In genomic region chr9:108080168-108080567, GRCm38 (mm10) we compare ENCODE assay signal across 9 mouse cellular contexts. TPM values are rescaled to one million over a fixed set of nuclear protein-coding genes. Genes with fewer than 3 reads are reported as not detected.
DNase-seq lines count a peak whose midpoint lies in the region; ATAC-seq and TF ChIP-seq lines count a peak whose summit lies in the region.
"Had no signal": no experiment of that assay in that cellular context is flagged by ENCODE, and none has a peak within 500 bp of the region (broad histone marks: within the 10 kb centered on the region; RNA-seq: fewer than 3 reads in every experiment).

TSS of gene Mst1 (plus strand) at chr9:108080436.

- peaks cover 8% of the 10 kb centered on the region for H3K79me2 ChIP-seq in myocyte (ENCODE audit: control insufficient read depth, insufficient read depth)

- no peak for TF ChIP-seq POLR2A in myocyte (IDR thresholded peaks at IDR 0.05; ENCODE audit: insufficient read length, low read depth)

- H3K27me3 ChIP-seq in kidney, embryonic 16.5 days (ENCODE audit: insufficient read depth, low read length) = peaks cover 26% of the 10 kb centered on the region
- peaks cover 12% of the 10 kb centered on the region; the same call in 1 of the 2 replicates for H3K27me3 ChIP-seq in hindbrain, postnatal 0 days (ENCODE audit: insufficient read depth, low read length)
- H3K27me3 ChIP-seq in myocyte (ENCODE audit: control insufficient read depth, insufficient read depth, insufficient read length) = no peaks in the 10 kb centered on the region

- no peak for ATAC-seq in kidney, embryonic 16.5 days (ENCODE audit: low FRiP score, low TSS enrichment)
- no peak; the same call in 1 of the 2 replicates for ATAC-seq in hindbrain, postnatal 0 days

- H3K27ac ChIP-seq in kidney, embryonic 16.5 days (ENCODE audit: low read length) = no peak within 1 kb of the TSS
- H3K27ac ChIP-seq in hindbrain, postnatal 0 days = peak within 1 kb of the TSS; percentile 45; the same call in 1 of the 2 replicates

- H3K9me3 ChIP-seq in kidney, embryonic 16.5 days (ENCODE audit: low read length) = no peaks in the 10 kb centered on the region
- no peaks in the 10 kb centered on the region for H3K9me3 ChIP-seq in hindbrain, postnatal 0 days (ENCODE audit: low read length)

- peaks cover 6% of the 10 kb centered on the region for H3K36me3 ChIP-seq in kidney, embryonic 16.5 days (ENCODE audit: insufficient read depth, low read length)
- H3K36me3 ChIP-seq in hindbrain, postnatal 0 days (ENCODE audit: insufficient read depth, low read length) = peaks cover 13% of the 10 kb centered on the region; the same call in 1 of the 2 replicates
- H3K36me3 ChIP-seq in myocyte (ENCODE audit: control insufficient read depth, insufficient read depth) = no peaks in the 10 kb centered on the region

- TF ChIP-seq CTCF in hindbrain, postnatal 0 days (IDR thresholded peaks at IDR 0.05; ENCODE audit: low read depth) = no peak

- 82% methylated on average over 5 of the region's 5 CpGs for WGBS in kidney, embryonic 16.5 days
- 77% methylated on average over 5 of the region's 5 CpGs for WGBS in hindbrain, postnatal 0 days

- H3K4me1 ChIP-seq in kidney, embryonic 16.5 days (ENCODE audit: insufficient read depth, low read length) = peaks cover 16% of the 10 kb centered on the region
- peaks cover 18% of the 10 kb centered on the region for H3K4me1 ChIP-seq in hindbrain, postnatal 0 days (ENCODE audit: insufficient read depth, low read length)

- H3K4me3 ChIP-seq in kidney, embryonic 16.5 days (ENCODE audit: low read length) = peak within 1 kb of the TSS; percentile 78
- peak within 1 kb of the TSS; percentile 67 for H3K4me3 ChIP-seq in hindbrain, postnatal 0 days (ENCODE audit: low read length)
- H3K4me3 ChIP-seq in myocyte = peak within 1 kb of the TSS; percentile 71

- DNase-seq in kidney, postnatal 25 days = no peak
- DNase-seq in c-Kit-positive CD71-positive TER-119-positive erythroid progenitor cells, embryonic 14.5 days (ENCODE audit: low spot score) = peak; percentile 92
- no peak for DNase-seq in hindbrain, postnatal 0 days (ENCODE audit: low spot score)
- DNase-seq in frontal cortex, postnatal 25 days (ENCODE audit: low spot score in 2 of 2) = no peak
- DNase-seq in cerebellum, adult 18-20 months = no peak
- DNase-seq in kidney, adult 11 months = no peak

- H3ac ChIP-seq in myocyte (ENCODE audit: control insufficient read depth, insufficient read length) = peak within 1 kb of the TSS; percentile 68

- H3K9ac ChIP-seq in kidney, embryonic 16.5 days (replicated peaks; ENCODE audit: low read length) = peak within 1 kb of the TSS; percentile 90
- peak within 1 kb of the TSS; percentile 94 for H3K9ac ChIP-seq in hindbrain, postnatal 0 days (replicated peaks; ENCODE audit: low read length)

- H3K4me2 ChIP-seq in kidney, embryonic 16.5 days (replicated peaks; ENCODE audit: low read depth, low read length) = peak within 1 kb of the TSS; percentile 78
- H3K4me2 ChIP-seq in hindbrain, postnatal 0 days (ENCODE audit: low read depth, low read length) = peak within 1 kb of the TSS; percentile 73
- H3K4me2 ChIP-seq in myocyte (ENCODE audit: low read depth) = peak within 1 kb of the TSS; percentile 88

TF ChIP-seq in myocyte, 11 proteins besides CTCF, POLR2A, EP300 and RAD21:
- TF ChIP-seq TCF3 (IDR thresholded peaks at IDR 0.05; ENCODE audit: insufficient read length, low read depth) = no peak
- TF ChIP-seq REST (IDR thresholded peaks at IDR 0.05; ENCODE audit: insufficient read depth, insufficient read length) = no peak
- no peak for TF ChIP-seq POLR2AphosphoS2 (IDR thresholded peaks at IDR 0.05; ENCODE audit: insufficient read length, low read depth)
- no peak for TF ChIP-seq USF1 (IDR thresholded peaks at IDR 0.05; ENCODE audit: low read depth)
- no peak for TF ChIP-seq TCF12 (IDR thresholded peaks at IDR 0.05; ENCODE audit: insufficient read depth, poor library complexity, severe bottlenecking)
- no peak for TF ChIP-seq SRF (IDR thresholded peaks at IDR 0.05; ENCODE audit: control insufficient read depth, insufficient read length, low read depth)
- TF ChIP-seq CEBPB (IDR thresholded peaks at IDR 0.05; ENCODE audit: insufficient read depth, poor library complexity, severe bottlenecking) = no peak
- TF ChIP-seq MAX (IDR thresholded peaks at IDR 0.05; ENCODE audit: low read depth) = no peak
- no peak for TF ChIP-seq MYOD1 (IDR thresholded peaks at IDR 0.05; ENCODE audit: control insufficient read depth in 1 of 3, insufficient read length in 2 of 3, low read depth in 2 of 3)

RNA-seq across cellular contexts. Expression of gene Mst1, which starts in this region (rescaled TPM):
- 0.10 and 0.21 TPM in 2 replicates for polyA plus RNA-seq in kidney, embryonic 16.5 days (2015; fragmentation: Nextera tagmentation; extraction: Ambion mirVana)
- 0.29 TPM in 1 of 2 replicates, not detected in the other for total RNA-seq in hindbrain, postnatal 0 days (2014; rRNA removed)
- polyA plus RNA-seq in hindbrain, postnatal 0 days (2015; fragmentation: Nextera tagmentation; extraction: Ambion mirVana) = not detected in 2 replicates
- 0.65 TPM for polyA plus RNA-seq in myocyte (2012; fragmentation: generic; extraction: Trizol)
- total RNA-seq: common myeloid progenitor, adult 5-6 weeks had no signal
